ENCODE assay signal across 10 mouse cellular contexts in the genomic region with DNA sequence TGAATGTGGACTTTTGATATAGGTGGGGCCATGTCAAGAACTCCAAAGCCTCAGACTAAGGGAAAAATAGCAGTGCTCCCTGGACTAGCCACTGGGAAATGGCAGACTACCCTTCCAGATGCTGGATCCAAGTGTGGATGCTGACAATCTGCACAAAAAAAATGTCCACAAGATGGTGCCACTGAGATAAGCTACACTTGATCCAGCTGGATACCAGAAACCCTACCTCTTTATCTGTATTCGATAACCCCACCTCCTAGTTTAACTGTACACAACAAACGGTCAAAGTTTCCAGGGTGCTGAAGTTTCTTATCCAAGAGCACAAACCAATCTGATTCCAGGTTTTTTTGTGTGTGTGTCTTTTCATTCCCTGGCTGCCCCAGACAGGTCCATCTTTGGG. TPM values are rescaled to one million over a fixed set of nuclear protein-coding genes. Genes with fewer than 3 reads are reported as not detected.
A peak's percentile ranks its signal among the peaks of the same experiment; 100 is the strongest.
DNase-seq lines count a peak whose midpoint lies in the region; ATAC-seq and TF ChIP-seq lines count a peak whose summit lies in the region.
"Had no signal": no experiment of that assay in that cellular context is flagged by ENCODE, and none has a peak within 500 bp of the region (broad histone marks: within the 10 kb centered on the region; RNA-seq: fewer than 3 reads in every experiment).

No protein-coding gene starts in this region.

- peak; percentile 47 for TF ChIP-seq CTCF in liver, embryonic 14.5 days (IDR thresholded peaks at IDR 0.05; ENCODE audit: low read depth)

- 59% methylated on average over 2 of the region's 2 CpGs for WGBS in kidney, embryonic 16.5 days
- WGBS in liver, embryonic 14.5 days (ENCODE audit: insufficient replicate concordance) = 30% methylated on average over 2 of the region's 2 CpGs

- H3K27ac ChIP-seq in kidney, embryonic 16.5 days (ENCODE audit: low read length) = no peak overlapping the region
- H3K27ac ChIP-seq in liver, embryonic 14.5 days = no peak overlapping the region
- H3K27ac ChIP-seq: embryonic facial prominence, embryonic 13.5 days; neural tube, embryonic 12.5 days had no signal

- peak; percentile 20 for DNase-seq in kidney, postnatal 10 days
- DNase-seq in ES-CJ7 (ENCODE audit: low read depth, low spot score) = peak; percentile 78
- peak; percentile 84 for DNase-seq in ZHBTc4 (ENCODE audit: low read depth, low spot score)
- DNase-seq in liver, embryonic 14.5 days (ENCODE audit: low read depth in 3 of 3, low spot score in 3 of 3) = peak; percentile 13 to 24 (median 17)
- DNase-seq in Muller cell, postnatal 12 days (ENCODE audit: inconsistent ontology term) = no peak
- DNase-seq in right cerebral cortex, adult 2 months (ENCODE audit: low spot score in 2 of 2) = no peak
- DNase-seq in gastrocnemius, postnatal 25 days = no peak

- ATAC-seq in kidney, embryonic 16.5 days (ENCODE audit: low FRiP score, low TSS enrichment) = no peak; the same call in 1 of the 2 replicates
- ATAC-seq in liver, embryonic 14.5 days (ENCODE audit: insufficient read depth) = no peak

- no peak overlapping the region for H3K9ac ChIP-seq in kidney, embryonic 16.5 days (replicated peaks; ENCODE audit: low read length)
- H3K9ac ChIP-seq in liver, embryonic 14.5 days (replicated peaks) = no peak overlapping the region
- H3K9ac ChIP-seq: embryonic facial prominence, embryonic 13.5 days; neural tube, embryonic 12.5 days had no signal

- no peak overlapping the region for H3K4me2 ChIP-seq in kidney, embryonic 16.5 days (replicated peaks; ENCODE audit: low read depth, low read length)
- no peak overlapping the region for H3K4me2 ChIP-seq in liver, embryonic 14.5 days (ENCODE audit: low read depth)
- H3K4me2 ChIP-seq: embryonic facial prominence, embryonic 13.5 days; neural tube, embryonic 12.5 days had no signal

- no peak overlapping the region for H3K4me3 ChIP-seq in kidney, embryonic 16.5 days (ENCODE audit: low read length)
- no peak overlapping the region for H3K4me3 ChIP-seq in liver, embryonic 14.5 days (ENCODE audit: insufficient read depth in 1 of 2, low read depth in 2 of 2, low read length in 2 of 2)
- H3K4me3 ChIP-seq: embryonic facial prominence, embryonic 13.5 days; neural tube, embryonic 12.5 days had no signal

- no peaks in the 10 kb centered on the region for H3K9me3 ChIP-seq in kidney, embryonic 16.5 days (ENCODE audit: low read length)
- no peaks in the 10 kb centered on the region for H3K9me3 ChIP-seq in liver, embryonic 14.5 days (ENCODE audit: control insufficient read depth, low read length)
- H3K9me3 ChIP-seq: embryonic facial prominence, embryonic 13.5 days; neural tube, embryonic 12.5 days had no signal

- TF ChIP-seq EP300 in liver, embryonic 14.5 days (IDR thresholded peaks at IDR 0.05; ENCODE audit: low read depth) = no peak; the same call in 1 of the 2 replicates

- no peaks in the 10 kb centered on the region for H3K27me3 ChIP-seq in kidney, embryonic 16.5 days (ENCODE audit: insufficient read depth, low read length)
- no peaks in the 10 kb centered on the region for H3K27me3 ChIP-seq in liver, embryonic 14.5 days (ENCODE audit: control insufficient read depth, insufficient read depth, low read length)
- H3K27me3 ChIP-seq: embryonic facial prominence, embryonic 13.5 days; neural tube, embryonic 12.5 days had no signal

- no peaks in the 10 kb centered on the region for H3K4me1 ChIP-seq in kidney, embryonic 16.5 days (ENCODE audit: insufficient read depth, low read length)
- H3K4me1 ChIP-seq in liver, embryonic 14.5 days (replicated peaks; ENCODE audit: control insufficient read depth in 2 of 2, insufficient read depth in 2 of 2, low read length in 1 of 2) = no peaks in the 10 kb centered on the region
- H3K4me1 ChIP-seq: embryonic facial prominence, embryonic 13.5 days; neural tube, embryonic 12.5 days had no signal

- peaks cover 10% of the 10 kb centered on the region; the same call in 1 of the 2 replicates for H3K36me3 ChIP-seq in kidney, embryonic 16.5 days (ENCODE audit: insufficient read depth, low read length)
- no peaks in the 10 kb centered on the region for H3K36me3 ChIP-seq in liver, embryonic 14.5 days (replicated peaks; ENCODE audit: control insufficient read depth, insufficient read depth, low read depth)

RNA-seq across cellular contexts. Expression of a gene that starts 44.7 kb away (rescaled TPM):
- 33.7 and 34.0 TPM in 2 replicates for polyA plus RNA-seq in kidney, embryonic 16.5 days (2015; fragmentation: Nextera tagmentation; extraction: Ambion mirVana)
- polyA plus RNA-seq in liver, embryonic 14.5 days (2012; rRNA removed) = 7.6 and 10.1 TPM in 2 replicates
- polyA plus RNA-seq in liver, embryonic 14.5 days (2014; fragmentation: Nextera tagmentation; extraction: Ambion mirVana) = 7.2 and 8.8 TPM in 2 replicates
- total RNA-seq in gastrocnemius, postnatal 25 days (2021) = 10 to 100 TPM; 14.8 to 18.8 TPM

RNA-seq across cellular contexts. Expression of a gene that starts 55.0 kb away (rescaled TPM):
- polyA plus RNA-seq in kidney, embryonic 16.5 days (2015; fragmentation: Nextera tagmentation; extraction: Ambion mirVana) = 0.50 and 1.2 TPM in 2 replicates
- polyA plus RNA-seq in liver, embryonic 14.5 days (2012; rRNA removed) = 0.01 TPM in 1 of 2 replicates, not detected in the other
- polyA plus RNA-seq in liver, embryonic 14.5 days (2014; fragmentation: Nextera tagmentation; extraction: Ambion mirVana) = not detected in 2 replicates
- total RNA-seq in gastrocnemius, postnatal 25 days (2021) = 1 to 10 TPM in 1 of 2 experiments, under 1 TPM in 1; 0.59 to 1.2 TPM

Comparison
In these comparisons a context has a peak if more than half of its experiments do, and no peak if none do; other contexts are left out.
1. DNase-seq: peak in kidney, postnatal 10 days (single experiment), ES-CJ7 (single experiment), ZHBTc4 (single experiment) and liver, embryonic 14.5 days (3 of 3); none in Muller cell, postnatal 12 days (single experiment), right cerebral cortex, adult 2 months (0 of 2) and gastrocnemius, postnatal 25 days (single experiment).